Mouse (Mus musculus) hindbrain, embryonic 15.5 days (tissue): ENCODE measurements at regions not wholly inside any gene's neighbourhood (a gene's known extent, or its start where the extent isn't known, plus 50 kb on each side); places are given as distances from the start of the nearest gene placed in this dataset.

ENCODE experiments used
- ATAC-seq: fragments of 200-750 bp; cut with Nextera tagmentation; 2 replicates; pipeline ENCODE4 v1.8.0; 2017; ENCODE audit warnings: low read depth, moderate number of reproducible peaks, moderate TSS enrichment; ENCODE audit not compliant: low FRiP score
- H3K27ac ChIP-seq: fragments of 300-500 bp; sonication (generic); replicated peaks from 2 replicates; pipeline ENCODE4 v1.5.1; 2015; ENCODE audit warnings: mild to moderate bottlenecking, inconsistent platforms
- H3K27me3 ChIP-seq: fragments of 300-500 bp; sonication (generic); 2 replicates; pipeline ENCODE4 v1.6.1; 2015; ENCODE audit warnings: control low read depth, inconsistent platforms
- H3K36me3 ChIP-seq: fragments of 300-500 bp; sonication (generic); 2 replicates; pipeline ENCODE4 v1.6.1; 2015; ENCODE audit warnings: control low read depth, inconsistent platforms
- H3K4me1 ChIP-seq: fragments of 300-500 bp; sonication (generic); replicated peaks from 2 replicates; pipeline ENCODE4 v1.6.1; 2015; ENCODE audit warnings: control low read depth, inconsistent platforms
- H3K4me2 ChIP-seq: fragments of 300-500 bp; sonication (generic); 2 replicates; pipeline ENCODE4 v1.6.1; 2015; ENCODE audit warnings: moderate library complexity, mild to moderate bottlenecking, inconsistent platforms
- H3K4me3 ChIP-seq: fragments of 300-500 bp; sonication (generic); 2 replicates; pipeline ENCODE4 v1.5.1; 2015; ENCODE audit warnings: mild to moderate bottlenecking, inconsistent platforms
- H3K9ac ChIP-seq: fragments of 300-500 bp; sonication (generic); 2 replicates; pipeline ENCODE4 v1.6.1; 2015; ENCODE audit warnings: inconsistent platforms
- H3K9me3 ChIP-seq: fragments of 300-500 bp; sonication (generic); 2 replicates; pipeline ENCODE4 v1.6.1; 2016; ENCODE audit warnings: control low read depth, inconsistent platforms
- WGBS: fragments of 180-500 bp; shearing (Covaris S2); methylation state at CpG from one replicate; pipeline ENCODE4 v1.1.7; 2015; 5-methylcytosine and 5-hydroxymethylcytosine counted together

GRCm38 (mm10) chr14:87901784-87902183 is 485.3 kb downstream of the Tdrd3 start:
- Histone ChIP-seq H3K36me3 (no peaks in the 10 kb centered on the region), H3K4me1 (no peaks in the 10 kb centered on the region), H3K4me3 (no peak overlapping the region), H3K27ac (no peak overlapping the region), H3K9me3 (no peaks in the 10 kb centered on the region), H3K4me2 (no peak overlapping the region), H3K9ac (no peak overlapping the region), H3K27me3 (no peaks in the 10 kb centered on the region)
- 89% methylated on average over 3 of the region's 3 CpGs for WGBS
- ATAC-seq = no peak

GRCm38 (mm10) chr14:87902416-87902815 is 486.0 kb downstream of the Tdrd3 start:
- Histone ChIP-seq H3K9ac (no peak overlapping the region), H3K4me2 (no peak overlapping the region), H3K36me3 (no peaks in the 10 kb centered on the region), H3K9me3 (no peaks in the 10 kb centered on the region), H3K27ac (no peak overlapping the region), H3K4me1 (no peaks in the 10 kb centered on the region), H3K4me3 (no peak overlapping the region), H3K27me3 (no peaks in the 10 kb centered on the region)
- WGBS = 79% methylated on average over 7 of the region's 7 CpGs
- no peak for ATAC-seq
